Comparison of ENCODE assay signal across 12 mouse cellular contexts in the genomic region with DNA sequence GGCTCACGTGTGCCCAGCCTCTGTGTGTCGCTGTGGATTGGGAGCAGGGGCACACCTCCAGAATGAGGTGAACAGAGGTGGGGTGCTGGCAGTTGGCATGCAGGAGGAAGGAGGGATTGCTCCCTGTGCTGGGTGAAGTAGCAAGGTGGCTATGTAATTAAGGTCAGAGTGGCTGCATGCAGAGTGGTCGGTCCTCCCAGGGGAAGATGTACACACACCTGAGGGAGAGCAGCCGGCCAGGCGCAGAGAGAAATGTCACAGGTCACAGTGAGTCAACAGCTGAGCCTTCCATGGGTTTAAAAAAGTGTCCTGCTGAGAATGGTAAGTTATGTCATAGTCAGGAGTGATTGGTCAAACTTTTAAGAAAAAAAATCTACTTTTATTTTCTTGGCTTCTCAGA. TPM values are rescaled to one million over a fixed set of nuclear protein-coding genes. Genes with fewer than 3 reads are reported as not detected.
DNase-seq lines count a peak whose midpoint lies in the region; ATAC-seq and TF ChIP-seq lines count a peak whose summit lies in the region.
"Had no signal": no experiment of that assay in that cellular context is flagged by ENCODE, and none has a peak within 500 bp of the region (broad histone marks: within the 10 kb centered on the region; RNA-seq: fewer than 3 reads in every experiment).

No protein-coding gene starts in this region.

- no peak overlapping the region for H3K27ac ChIP-seq in heart, embryonic 13.5 days (replicated peaks)
- H3K27ac ChIP-seq in lung, embryonic 14.5 days (ENCODE audit: low read depth), result no peak overlapping the region; the same call in 1 of the 2 replicates
- H3K27ac ChIP-seq in liver, adult 2 months (replicated peaks; ENCODE audit: insufficient read depth, low read depth, low read length), result no peak overlapping the region
- H3K27ac ChIP-seq in liver, embryonic 16.5 days (ENCODE audit: low read length), result peak overlapping the region; percentile 4; the same call in 1 of the 2 replicates
- H3K27ac ChIP-seq: limb, embryonic 15.5 days had no signal

- no peak for TF ChIP-seq CTCF in lung, embryonic 14.5 days (IDR thresholded peaks at IDR 0.05; ENCODE audit: low read depth)
- no peak for TF ChIP-seq CTCF in liver, adult 2 months (IDR thresholded peaks at IDR 0.05; ENCODE audit: low read depth, low read length)

- no peaks in the 10 kb centered on the region for H3K9me3 ChIP-seq in heart, embryonic 13.5 days
- no peaks in the 10 kb centered on the region for H3K9me3 ChIP-seq in lung, embryonic 14.5 days (ENCODE audit: low read depth, low read length)
- no peaks in the 10 kb centered on the region for H3K9me3 ChIP-seq in liver, embryonic 16.5 days (replicated peaks; ENCODE audit: control insufficient read depth, low read length)
- H3K9me3 ChIP-seq: limb, embryonic 15.5 days had no signal

- no peaks in the 10 kb centered on the region for H3K36me3 ChIP-seq in heart, embryonic 13.5 days
- no peaks in the 10 kb centered on the region for H3K36me3 ChIP-seq in lung, embryonic 14.5 days (ENCODE audit: insufficient read depth)
- H3K36me3 ChIP-seq in liver, adult 2 months (ENCODE audit: control insufficient read depth, insufficient read depth, low read length), result no peaks in the 10 kb centered on the region
- H3K36me3 ChIP-seq in liver, embryonic 16.5 days (ENCODE audit: control insufficient read depth, insufficient read depth), result no peaks in the 10 kb centered on the region
- H3K36me3 ChIP-seq: limb, embryonic 15.5 days had no signal

- H3K9ac ChIP-seq in heart, embryonic 13.5 days, result 0 out of 2 replicates have a peak overlapping the region, but pooled peaks have one; percentile 12
- H3K9ac ChIP-seq in lung, embryonic 14.5 days, result no peak overlapping the region
- no peak overlapping the region for H3K9ac ChIP-seq in liver, adult 2 months (ENCODE audit: low read depth, low read length)
- H3K9ac ChIP-seq in liver, embryonic 16.5 days (ENCODE audit: low read depth, low read length), result no peak overlapping the region
- H3K9ac ChIP-seq: limb, embryonic 15.5 days had no signal

- H3K4me3 ChIP-seq in heart, embryonic 13.5 days, result no peak overlapping the region
- H3K4me3 ChIP-seq in lung, embryonic 14.5 days (ENCODE audit: low read depth, low read length), result no peak overlapping the region
- no peak overlapping the region for H3K4me3 ChIP-seq in liver, adult 2 months (ENCODE audit: insufficient read depth, low read depth, low read length)
- H3K4me3 ChIP-seq in liver, embryonic 16.5 days (ENCODE audit: low read depth, low read length), result no peak overlapping the region
- H3K4me3 ChIP-seq: limb, embryonic 15.5 days had no signal

- WGBS in heart, embryonic 13.5 days, result 76% methylated on average over 5 of the region's 5 CpGs
- WGBS in lung, embryonic 14.5 days, result 52% methylated on average over 5 of the region's 5 CpGs
- 34% methylated on average over 5 of the region's 5 CpGs for WGBS in liver, adult 2 months
- WGBS in liver, embryonic 16.5 days (ENCODE audit: insufficient replicate concordance), result 66% methylated on average over 5 of the region's 5 CpGs

- intact Hi-C loops in heart, postnatal 36 days (cut with DNase I), result no loop called here

- H3K79me2 ChIP-seq in liver, adult 2 months (ENCODE audit: control insufficient read depth, insufficient read depth, low read length), result peaks cover 57% of the 10 kb centered on the region

- no peak for TF ChIP-seq POLR2A in liver, adult 2 months (IDR thresholded peaks at IDR 0.05; ENCODE audit: extremely low read depth, insufficient read depth, low read length)

- no peak for ATAC-seq in heart, embryonic 13.5 days (ENCODE audit: extremely low read depth, insufficient number of reproducible peaks, low FRiP score, low TSS enrichment)
- peak; percentile 27; the same call in 1 of the 2 replicates for ATAC-seq in lung, embryonic 14.5 days (ENCODE audit: insufficient read depth)
- peak; percentile 67 for ATAC-seq in liver, embryonic 16.5 days (ENCODE audit: low read depth)

- no peaks in the 10 kb centered on the region for H3K27me3 ChIP-seq in heart, embryonic 13.5 days (replicated peaks)
- no peaks in the 10 kb centered on the region for H3K27me3 ChIP-seq in lung, embryonic 14.5 days (ENCODE audit: insufficient read depth, low read length)
- H3K27me3 ChIP-seq in liver, adult 2 months (ENCODE audit: control insufficient read depth, insufficient read depth, low read length), result no peaks in the 10 kb centered on the region
- no peaks in the 10 kb centered on the region for H3K27me3 ChIP-seq in liver, embryonic 16.5 days (ENCODE audit: control insufficient read depth, insufficient read depth, low read depth, low read length)
- H3K27me3 ChIP-seq: limb, embryonic 15.5 days had no signal

- H3K4me2 ChIP-seq in heart, embryonic 13.5 days, result peak overlapping the region; percentile 69; the same call in 1 of the 2 replicates
- no peak overlapping the region for H3K4me2 ChIP-seq in lung, embryonic 14.5 days
- no peak overlapping the region for H3K4me2 ChIP-seq in liver, embryonic 16.5 days (ENCODE audit: low read depth, low read length)
- H3K4me2 ChIP-seq: limb, embryonic 15.5 days had no signal

- DNase-seq in heart, postnatal 36 days, result no peak
- no peak for DNase-seq in lung, embryonic 14.5 days
- DNase-seq in lung, postnatal 25 days (ENCODE audit: low spot score), result no peak
- DNase-seq in liver, adult 2 months (ENCODE audit: extremely low read depth, low read depth, low spot score), result peak; percentile 44
- no peak for DNase-seq in gastrocnemius, postnatal 25 days
- DNase-seq: cerebellum, postnatal 36 days; kidney, adult 8-10 months; kidney, postnatal 36 days; thymus, postnatal 4 days had no signal

- H3K4me1 ChIP-seq in heart, embryonic 13.5 days, result peaks cover 94% of the 10 kb centered on the region
- H3K4me1 ChIP-seq in lung, embryonic 14.5 days (ENCODE audit: insufficient read depth), result peaks cover 26% of the 10 kb centered on the region
- peaks cover 46% of the 10 kb centered on the region for H3K4me1 ChIP-seq in liver, adult 2 months (ENCODE audit: control insufficient read depth, insufficient read depth, low read length)
- H3K4me1 ChIP-seq in liver, embryonic 16.5 days (ENCODE audit: control insufficient read depth, low read depth, low read length), result peaks cover 48% of the 10 kb centered on the region

RNA-seq across cellular contexts. Expression of a gene that starts 14.6 kb away (rescaled TPM):
- 5.0 and 5.2 TPM in 2 replicates for polyA plus RNA-seq in heart, embryonic 13.5 days (2015; fragmentation: Nextera tagmentation; extraction: Ambion mirVana)
- 10 to 100 TPM; 27.8 to 28.3 TPM for total RNA-seq in heart, postnatal 36 days (2021)
- 17.3 and 17.4 TPM in 2 replicates for polyA plus RNA-seq in lung, embryonic 14.5 days (2014; fragmentation: Nextera tagmentation; extraction: Ambion mirVana)
- 9.7 and 12.5 TPM in 2 replicates for total RNA-seq in liver, adult 2 months (2014; rRNA removed)
- 11.7 and 12.1 TPM in 2 replicates for polyA plus RNA-seq in liver, adult 2 months (2012; rRNA removed)
- polyA plus RNA-seq in liver, embryonic 16.5 days (2015; fragmentation: Nextera tagmentation; extraction: Ambion mirVana), result 3.2 TPM in 2 replicates
- 10 to 100 TPM; 29.2 to 29.7 TPM for total RNA-seq in gastrocnemius, postnatal 25 days (2021)
